Mouse (Mus musculus) G1E-ER4 (cell line): ENCODE measurements around the gene Ccdc183. TPM values are rescaled to one million over a fixed set of nuclear protein-coding genes. Genes with fewer than 3 reads are reported as not detected.

Source experiments
- GATA1 ChIP-seq: IDR thresholded peaks from one replicate; pipeline ENCODE4 v1.8.0; 2012; ENCODE audit warnings: low read length, inconsistent platforms
- polyA plus RNA-seq: library from polyadenylated mRNA; stranded (reverse); fragments of >175 nt; gene quantifications from 2 replicates; pipeline ENCODE4 v1.2.3, GENCODE M21; 2012

Ccdc183 gene
- polyA plus RNA-seq, 1 experiment, result not detected

DNA sequence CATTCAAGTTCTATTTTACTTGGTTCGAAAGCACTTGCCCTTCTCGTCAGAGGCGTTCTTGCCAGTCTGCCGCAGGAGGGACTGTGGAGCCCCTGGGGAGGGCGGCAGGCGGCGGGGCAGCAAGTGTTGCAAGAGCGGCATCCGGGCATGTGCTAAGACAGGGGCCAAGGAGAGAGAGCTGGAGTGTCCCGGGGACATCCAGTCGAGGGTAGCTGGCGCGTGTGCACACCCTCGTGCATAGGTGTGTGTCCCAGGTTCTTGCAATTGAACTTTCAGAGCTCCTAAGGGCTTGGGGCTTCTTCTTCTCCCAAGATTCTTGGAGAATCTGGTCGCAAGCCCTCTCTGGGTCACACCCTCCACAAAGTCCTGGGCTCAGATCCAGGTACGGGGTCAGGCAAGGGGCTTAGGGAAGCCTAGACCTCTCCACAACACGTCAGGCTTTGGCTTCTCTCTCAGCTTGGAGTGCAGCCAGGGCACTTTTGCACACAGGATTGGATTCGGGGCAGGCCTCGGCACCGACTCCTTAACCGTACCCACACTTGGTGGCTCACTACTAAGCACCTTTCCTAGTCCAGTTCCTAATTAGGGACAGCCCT is 41.9 kb downstream of the Ccdc183 start:
- TF ChIP-seq GATA1, result no peak

DNA sequence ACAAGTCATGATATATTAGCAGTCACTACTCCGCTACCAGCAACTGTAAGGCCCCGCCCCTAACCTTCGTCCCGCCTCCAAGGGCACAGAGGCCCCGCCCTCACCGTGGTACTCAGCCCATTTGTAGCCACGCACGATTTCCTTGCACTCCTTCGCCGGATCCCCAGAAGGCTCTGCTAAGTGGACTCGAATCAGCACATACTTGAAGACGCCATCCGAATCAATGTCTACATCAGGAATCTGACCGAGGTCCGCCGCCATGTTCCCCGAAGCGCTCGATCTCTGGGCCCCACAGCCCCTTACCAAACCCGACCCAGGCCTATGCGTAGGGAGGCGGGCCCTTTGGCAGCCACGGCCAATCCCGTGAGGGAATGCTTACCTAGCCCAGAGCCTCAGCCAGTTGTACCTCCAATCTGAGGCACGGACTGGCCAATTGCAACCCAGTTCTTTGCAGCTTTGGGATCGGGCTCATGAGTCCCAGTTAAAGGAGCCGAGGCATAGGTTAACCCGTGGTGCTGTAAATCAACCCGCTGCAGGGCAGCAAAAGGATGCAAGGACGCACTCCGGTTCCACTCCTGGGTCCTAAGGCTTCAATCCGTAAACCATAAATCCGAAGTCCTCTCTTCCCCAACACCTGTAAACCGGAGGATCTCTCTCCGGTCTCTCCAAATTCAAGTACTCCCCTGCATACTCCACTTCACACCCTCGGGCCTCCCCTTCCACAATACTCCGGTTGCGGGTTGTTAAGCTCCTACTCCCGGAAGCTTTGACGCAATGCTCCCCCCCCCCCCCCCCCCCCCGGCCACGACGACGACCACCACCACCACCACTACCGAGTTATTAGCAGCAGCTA is 42.7 kb downstream of the Ccdc183 start, which contains the start of the genes Mamdc4 and Phpt1:
Mamdc4 (minus strand) TSS at position 267 of the 853 bp plus-strand sequence.
Phpt1 (minus strand) TSS at position 646 of the 853 bp plus-strand sequence.
- TF ChIP-seq GATA1, result no peak

DNA sequence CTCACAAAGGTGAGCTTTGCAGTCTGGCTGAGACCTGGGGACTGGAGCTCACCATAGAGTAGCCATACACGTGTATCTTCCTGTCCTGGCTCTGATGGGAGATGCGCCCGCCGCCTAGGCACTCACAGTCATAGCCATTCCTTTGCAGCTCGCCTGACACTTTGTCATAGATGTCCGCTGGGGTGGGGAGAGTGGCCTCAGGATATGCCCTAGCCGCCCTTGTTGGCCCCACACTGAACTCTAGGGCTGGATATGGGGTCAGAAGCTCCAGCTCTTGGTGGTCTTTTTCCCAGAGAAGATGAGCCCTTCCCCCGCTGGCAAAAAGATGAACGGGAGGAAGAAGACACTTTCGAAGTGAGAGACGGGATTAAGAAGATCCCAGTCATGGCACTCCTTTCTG is 43.3 kb downstream of the Ccdc183 start:
- TF ChIP-seq GATA1, result no peak

DNA sequence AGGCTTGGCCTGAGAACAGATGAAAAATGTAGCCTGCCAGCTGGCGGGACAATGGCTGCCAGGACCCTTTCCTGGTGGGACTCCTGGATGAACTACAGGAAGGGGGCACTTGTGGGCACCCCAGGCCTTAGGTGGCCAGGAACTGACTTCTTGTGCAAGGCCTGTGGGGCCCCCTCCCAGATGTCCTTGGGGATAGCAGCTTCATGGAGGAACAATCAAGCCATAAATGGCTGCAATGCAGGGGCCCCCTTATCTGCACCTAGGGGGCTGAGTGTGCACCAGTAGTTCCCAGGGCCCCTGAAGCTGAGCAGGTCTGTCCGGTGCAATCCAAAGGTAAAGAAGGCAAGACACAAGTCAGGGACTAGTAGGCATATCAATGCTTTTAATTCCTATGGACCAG is 44.4 kb downstream of the Ccdc183 start:
- no peak for TF ChIP-seq GATA1

DNA sequence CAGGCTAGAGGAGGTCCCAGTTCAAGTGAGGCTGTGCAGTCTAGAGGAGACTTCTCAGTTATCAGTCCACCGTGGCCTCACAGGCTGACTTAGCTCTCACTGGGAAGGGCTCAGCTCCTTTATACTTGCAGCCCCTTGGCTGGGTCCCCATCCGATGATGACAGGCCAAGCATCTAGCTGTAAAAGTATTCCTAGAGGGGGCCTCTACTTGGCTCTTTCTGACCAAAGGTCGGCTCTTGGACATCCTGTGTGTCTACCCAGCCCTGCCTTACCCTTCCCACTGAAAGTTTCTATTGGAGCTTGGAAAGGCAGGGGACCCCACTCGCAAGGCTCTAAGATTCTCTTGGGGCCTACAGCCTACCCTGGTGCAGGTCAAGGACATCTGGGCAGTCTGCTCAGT is 46.3 kb downstream of the Ccdc183 start:
- TF ChIP-seq GATA1, result no peak

DNA sequence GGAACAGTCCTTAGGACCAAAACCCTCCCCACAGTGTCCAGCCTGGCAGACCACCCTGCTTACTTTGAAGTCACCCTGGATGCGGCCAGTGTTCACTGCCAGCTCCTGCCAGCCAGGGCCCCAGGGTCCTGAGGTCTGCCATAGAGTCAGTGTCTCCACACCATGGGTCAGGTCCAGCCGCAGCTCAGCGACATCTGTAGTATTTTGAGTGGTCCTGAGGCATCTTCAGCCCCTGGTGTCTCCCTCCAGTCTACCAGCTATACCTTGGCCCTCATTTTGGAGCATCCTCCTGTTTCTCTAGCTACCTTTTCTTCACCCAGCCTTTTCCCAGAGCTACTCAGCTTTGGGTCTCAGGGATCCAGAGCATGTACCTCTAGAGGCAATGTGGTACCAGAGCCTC is 48.2 kb downstream of the Ccdc183 start:
- no peak for TF ChIP-seq GATA1

DNA sequence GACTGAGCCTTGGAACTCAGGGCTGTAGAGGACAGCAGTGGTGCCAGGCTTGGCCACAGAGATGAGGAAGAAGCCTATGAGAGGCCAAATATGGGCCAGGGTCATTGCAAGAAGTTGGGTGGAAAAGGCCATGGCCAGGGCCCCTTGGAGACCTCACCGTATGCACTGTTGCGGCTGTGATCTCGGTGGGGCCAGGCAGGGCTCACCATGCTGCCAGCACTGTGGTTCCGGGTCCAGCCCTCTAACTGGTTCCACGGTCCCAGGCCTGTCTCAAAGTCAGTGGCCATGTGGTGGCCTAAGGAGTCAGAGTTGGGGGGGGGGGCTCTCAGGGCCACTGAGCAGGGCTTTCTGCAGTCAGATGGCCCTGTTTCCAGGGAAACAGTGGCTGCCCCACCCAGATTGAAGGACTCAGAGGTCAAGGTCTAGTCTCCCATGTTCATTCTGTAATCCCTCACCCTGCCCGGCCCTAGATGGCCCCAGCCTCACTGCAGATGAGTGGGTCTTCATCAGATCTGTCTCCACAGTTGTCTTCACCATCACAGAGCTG is 48.9 kb downstream of the Ccdc183 start:
- no peak for TF ChIP-seq GATA1

DNA sequence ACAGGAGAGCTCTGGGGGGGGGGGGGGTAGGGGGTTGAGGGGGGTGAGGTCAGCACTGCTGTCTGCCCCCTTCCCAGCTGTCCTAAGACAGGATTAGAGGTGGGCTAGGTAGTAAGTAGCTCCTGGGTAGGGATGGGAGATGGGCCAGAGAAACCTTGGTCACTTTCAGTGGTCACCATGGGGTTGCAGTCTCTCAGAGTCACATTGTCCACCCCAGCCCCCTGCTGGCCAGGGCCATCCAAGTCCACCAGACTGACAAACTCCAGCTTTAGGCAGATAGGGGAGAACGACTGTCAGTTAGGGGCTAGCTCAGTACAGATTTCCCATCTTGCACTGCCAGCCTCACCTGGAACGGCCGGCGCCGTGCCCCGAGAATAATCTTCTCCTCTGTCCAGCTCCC is 50.9 kb downstream of the Ccdc183 start:
- no peak for TF ChIP-seq GATA1

DNA sequence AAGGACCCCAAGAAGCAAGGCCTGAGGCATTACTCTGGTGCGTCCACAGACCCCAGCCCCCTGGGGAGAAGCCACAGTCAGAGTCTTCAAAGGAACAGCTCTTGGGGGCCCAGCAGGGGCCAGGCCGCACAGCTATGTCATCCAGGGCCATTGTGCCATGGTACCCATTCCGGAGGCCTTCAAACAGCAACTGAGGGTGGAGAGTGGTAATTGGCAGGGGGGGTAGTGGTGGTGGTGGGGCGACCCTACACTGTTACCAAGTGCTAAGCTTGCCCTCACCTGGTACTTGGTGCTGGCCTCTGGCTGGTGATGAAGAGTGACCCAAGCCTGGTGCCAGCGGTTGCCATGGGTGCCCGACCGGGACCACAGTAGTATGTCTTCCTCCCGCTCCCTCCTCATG is 51.7 kb downstream of the Ccdc183 start:
- TF ChIP-seq GATA1, result no peak

DNA sequence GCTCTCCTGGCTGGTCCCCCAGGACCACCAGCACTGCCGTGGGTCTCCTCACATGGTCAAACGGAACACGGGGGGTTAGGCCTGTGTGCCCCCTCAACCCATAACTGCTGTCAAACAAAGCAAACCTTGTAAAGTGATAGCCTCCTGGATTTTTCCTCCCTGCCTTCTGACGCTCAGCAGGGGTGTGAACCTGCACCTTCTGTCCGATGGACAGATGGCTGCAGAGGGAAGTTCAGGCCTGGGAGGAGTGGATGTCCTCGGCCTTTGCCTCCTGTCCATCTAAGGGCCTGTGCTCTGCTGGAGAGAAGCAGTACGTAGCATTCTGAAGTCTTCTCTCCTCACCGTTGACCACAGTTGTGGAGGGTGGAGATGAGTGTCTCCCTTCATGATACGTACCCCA is 55.5 kb downstream of the Ccdc183 start:
- no peak for TF ChIP-seq GATA1

DNA sequence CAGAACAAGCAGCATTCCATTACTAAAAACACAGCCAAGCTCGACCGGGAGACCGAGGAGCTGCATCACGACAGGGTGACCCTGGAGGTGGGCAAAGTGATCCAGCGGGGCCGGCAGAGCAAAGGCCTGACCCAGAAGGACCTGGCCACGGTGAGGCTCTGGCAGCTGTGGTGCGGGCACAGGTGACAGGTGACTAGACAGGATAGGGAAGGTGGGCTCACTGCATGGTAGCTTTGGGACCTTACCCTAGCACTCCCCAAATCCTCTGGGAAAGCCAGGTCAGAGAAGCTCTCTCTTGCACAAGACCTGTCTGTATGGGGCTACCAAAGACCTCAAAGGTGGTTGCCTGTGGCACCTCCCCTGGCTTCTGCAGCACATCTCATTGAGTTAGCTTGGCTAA is 56.9 kb downstream of the Ccdc183 start:
- TF ChIP-seq GATA1, result no peak

DNA sequence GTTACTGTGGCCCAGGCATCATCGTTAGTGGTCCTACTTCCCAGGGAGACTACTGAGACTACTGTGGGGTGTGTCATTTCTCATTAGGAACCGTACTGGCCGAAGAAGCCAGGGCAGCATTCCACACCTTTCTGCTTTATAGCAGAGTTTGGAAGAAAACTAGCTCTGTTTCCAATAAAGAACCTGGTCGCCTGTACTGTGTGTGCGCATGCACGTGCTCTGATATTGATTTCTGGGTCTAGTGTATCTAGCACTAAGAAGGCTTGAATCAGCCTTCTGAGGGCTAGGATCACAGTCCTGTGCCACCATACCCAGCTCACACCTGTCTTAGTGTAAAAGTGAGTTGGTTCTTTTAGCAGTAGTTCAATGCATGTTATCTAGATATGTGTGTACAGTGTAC is 58.7 kb downstream of the Ccdc183 start:
- TF ChIP-seq GATA1, result no peak

Other genes starting within 250 kb of the Ccdc183 start
- 139 and 187 TPM in 2 replicates for gene Sapcd2, start 245.4 kb downstream of the Ccdc183 start, polyA plus RNA-seq
- not detected in 2 replicates for gene Entpd2, start 221.8 kb downstream of the Ccdc183 start, polyA plus RNA-seq
- not detected in 2 replicates for gene Npdc1, start 218.3 kb downstream of the Ccdc183 start, polyA plus RNA-seq
- not detected in 2 replicates for gene Fut7, start 194.4 kb downstream of the Ccdc183 start, polyA plus RNA-seq
- 9.2 and 9.9 TPM in 2 replicates for gene Abca2, start 189.0 kb downstream of the Ccdc183 start, polyA plus RNA-seq
- not detected in 2 replicates for gene Clic3, start 160.8 kb downstream of the Ccdc183 start, polyA plus RNA-seq
- 39.7 and 40.3 TPM in 2 replicates for gene Paxx, start 156.6 kb downstream of the Ccdc183 start, polyA plus RNA-seq
- gene Ptgds, start 147.6 kb downstream of the Ccdc183 start, polyA plus RNA-seq, result not detected in 2 replicates
- gene Lcn12, start 123.8 kb downstream of the Ccdc183 start, polyA plus RNA-seq, result not detected in 2 replicates
- 25.8 and 49.8 TPM in 2 replicates for gene Fbxw5, start 116.9 kb downstream of the Ccdc183 start, polyA plus RNA-seq
- gene C8g, start 116.0 kb downstream of the Ccdc183 start, polyA plus RNA-seq, result 0.08 and 0.18 TPM in 2 replicates
- 5.5 and 9.3 TPM in 2 replicates for gene Traf2, start 70.7 kb downstream of the Ccdc183 start, polyA plus RNA-seq
- 682 and 940 TPM in 2 replicates for gene Edf1, start 59.8 kb downstream of the Ccdc183 start, polyA plus RNA-seq
- 0.52 and 0.69 TPM in 2 replicates for gene Mamdc4, start 42.8 kb downstream of the Ccdc183 start, polyA plus RNA-seq
- 3.2 and 4.9 TPM in 2 replicates for gene Phpt1, start 42.5 kb downstream of the Ccdc183 start, polyA plus RNA-seq
- gene Ajm1, start 35.9 kb downstream of the Ccdc183 start, polyA plus RNA-seq, result 0.09 and 0.13 TPM in 2 replicates
- 86.8 and 89.3 TPM in 2 replicates for gene Rabl6, start 9.2 kb downstream of the Ccdc183 start, polyA plus RNA-seq
- gene Tmem141, start 4.3 kb upstream of the Ccdc183 start, polyA plus RNA-seq, result not detected in 2 replicates
- not detected in 2 replicates for gene Fcna, start 10.4 kb upstream of the Ccdc183 start, polyA plus RNA-seq
- not detected in 2 replicates for gene Lcn8, start 35.4 kb upstream of the Ccdc183 start, polyA plus RNA-seq
- gene Lcn5, start 40.3 kb upstream of the Ccdc183 start, polyA plus RNA-seq, result not detected in 2 replicates
- not detected in 2 replicates for gene Lcn6, start 59.1 kb upstream of the Ccdc183 start, polyA plus RNA-seq
- gene Lcn10, start 65.0 kb upstream of the Ccdc183 start, polyA plus RNA-seq, result not detected in 2 replicates
- gene Obp2a, start 82.4 kb upstream of the Ccdc183 start, polyA plus RNA-seq, result not detected in 2 replicates
- gene Bmyc, start 89.1 kb upstream of the Ccdc183 start, polyA plus RNA-seq, result not detected in 2 replicates
- not detected in 2 replicates for gene Obp2b, start 119.3 kb upstream of the Ccdc183 start, polyA plus RNA-seq
- not detected in 2 replicates for gene Lcn3, start 147.9 kb upstream of the Ccdc183 start, polyA plus RNA-seq
- not detected in 2 replicates for gene Lcn11, start 159.3 kb upstream of the Ccdc183 start, polyA plus RNA-seq
- gene Gm13539, start 164.6 kb upstream of the Ccdc183 start, polyA plus RNA-seq, result not detected in 2 replicates
- not detected in 2 replicates for gene Glt6d1, start 198.2 kb upstream of the Ccdc183 start, polyA plus RNA-seq
- gene Lcn9, start 205.5 kb upstream of the Ccdc183 start, polyA plus RNA-seq, result not detected in 2 replicates
- gene Sohlh1, start 229.6 kb upstream of the Ccdc183 start, polyA plus RNA-seq, result not detected in 2 replicates
- gene Kcnt1, start 246.1 kb upstream of the Ccdc183 start, polyA plus RNA-seq, result not detected in 2 replicates